Mouse (Mus musculus) spleen, adult 2 months (tissue): Measurements from ENCODE around the gene Pkhd1.

Experiments
- CTCF ChIP-seq: fragments of 200-500 bp; IDR thresholded peaks from 2 replicates; pipeline ENCODE4 v1.5.1; 2011; ENCODE audit warnings: mild to moderate bottlenecking, inconsistent platforms; ENCODE audit not compliant: insufficient read depth, insufficient read length, insufficient replicate concordance; ENCODE audit errors: extremely low read depth
- POLR2A ChIP-seq: fragments of 200-500 bp; IDR thresholded peaks from 2 replicates; pipeline ENCODE4 v1.6.1; 2011; ENCODE audit warnings: low read depth, low read length, inconsistent platforms

GRCm38 (mm10) chr1:20569430-20569829 is 48.4 kb downstream of the Pkhd1 start:
- no peak for TF ChIP-seq CTCF
- no peak for TF ChIP-seq POLR2A
